Mouse (Mus musculus): ENCODE results near the gene Tnrc18.

The Tnrc18 gene

GRCm38 (mm10) chr5:142810710-142811599, 6.5 kb downstream of the Tnrc18 start:
- no peak for DNase-seq (ENCODE audit: low read depth)

GRCm38 (mm10) chr5:142807661-142808060, 9.8 kb downstream of the Tnrc18 start:
- DNase-seq (ENCODE audit: low read depth) = no peak

GRCm38 (mm10) chr5:142803746-142804145, 13.7 kb downstream of the Tnrc18 start:
- no peak for DNase-seq (ENCODE audit: low read depth)

GRCm38 (mm10) chr5:142802884-142803283, 14.6 kb downstream of the Tnrc18 start:
- DNase-seq (ENCODE audit: low read depth) = no peak

- DNase-seq (ENCODE audit: low read depth) = no peak
These were observed 15.5 kb downstream of the Tnrc18 start for GRCm38 (mm10) chr5:142801977-142802376.

DNA sequence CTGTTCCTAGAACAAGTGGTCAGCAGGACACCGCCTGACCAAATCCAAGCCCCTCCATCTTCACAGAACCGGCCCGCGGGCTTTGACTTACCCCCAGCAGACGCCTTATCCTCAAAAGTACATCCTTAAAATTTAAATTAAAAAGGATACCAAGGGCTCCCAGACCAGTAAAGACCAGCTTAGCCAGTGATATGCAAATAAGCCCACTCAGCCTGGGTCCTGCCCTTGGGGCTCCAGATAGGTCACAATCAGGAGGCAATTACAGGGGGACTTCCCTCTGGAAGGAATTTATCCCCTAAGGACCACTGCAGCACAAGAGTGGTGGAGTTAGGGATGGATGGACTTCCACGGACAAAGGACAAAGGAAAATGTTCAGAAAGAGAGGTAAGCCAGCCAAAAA, 16.8 kb downstream of the Tnrc18 start:
- no peak for DNase-seq (ENCODE audit: low read depth)

- DNase-seq (ENCODE audit: low read depth) = no peak
These were observed 17.3 kb downstream of the Tnrc18 start for GRCm38 (mm10) chr5:142800198-142800597.

DNA sequence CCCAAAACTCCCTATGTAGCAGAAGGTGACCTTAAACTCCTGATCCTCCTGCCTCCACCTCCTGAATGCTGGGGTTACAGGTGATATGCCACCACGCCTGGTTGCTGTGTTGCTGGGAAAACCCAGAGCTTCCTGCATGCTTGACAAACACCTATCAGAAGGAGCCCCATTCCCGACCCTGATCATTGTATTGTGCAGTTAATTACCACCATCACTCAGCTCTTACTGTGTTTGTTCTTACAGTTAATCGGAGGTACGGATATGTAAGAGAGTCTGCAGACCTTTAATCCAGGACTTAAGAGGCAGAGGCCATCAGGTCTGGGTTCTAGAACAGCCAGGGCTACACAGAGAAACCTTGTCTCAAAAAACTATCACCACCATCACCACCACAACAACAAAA, 18.2 kb downstream of the Tnrc18 start:
- DNase-seq (ENCODE audit: low read depth) = no peak

DNA sequence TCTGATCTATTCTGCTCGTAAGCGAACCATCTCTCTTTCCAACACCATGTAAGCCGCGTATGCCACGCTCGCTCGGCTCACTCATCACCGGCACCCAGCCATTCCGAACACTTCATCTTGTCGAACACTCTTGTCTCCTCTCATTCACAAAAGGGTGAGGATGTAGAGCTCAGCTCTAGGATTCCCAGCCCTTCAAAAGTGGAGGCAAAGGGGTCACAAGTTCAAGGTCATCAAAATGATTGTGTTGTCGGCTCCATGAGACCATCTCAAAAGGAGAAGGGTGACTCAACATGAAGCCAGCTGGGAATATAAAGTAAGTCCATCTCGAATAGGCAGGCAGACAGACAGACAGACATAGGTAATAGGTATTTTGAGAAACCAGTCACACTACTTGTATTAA, 19.3 kb downstream of the Tnrc18 start:
- no peak for DNase-seq (ENCODE audit: low read depth)

DNA sequence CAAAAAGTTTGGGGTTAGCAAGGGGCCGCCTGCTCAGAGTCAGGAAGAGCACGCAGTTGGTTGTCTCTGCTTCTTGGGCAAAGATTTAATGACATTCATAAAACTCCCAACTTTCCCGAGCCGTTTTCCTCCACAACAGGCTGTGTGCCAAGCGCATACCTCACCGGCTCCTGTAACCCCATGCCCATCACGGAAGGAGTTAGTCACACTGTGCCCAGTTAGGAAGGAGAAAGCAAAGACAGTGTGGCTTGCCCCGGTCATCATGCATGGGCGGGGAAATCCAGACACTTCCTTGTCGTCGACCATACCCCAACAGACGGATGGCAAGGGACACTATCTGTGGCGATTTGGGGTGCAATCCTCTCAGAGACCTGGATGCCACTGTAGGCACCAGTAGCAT, 19.8 kb downstream of the Tnrc18 start:
- no peak for DNase-seq (ENCODE audit: low read depth)

DNA sequence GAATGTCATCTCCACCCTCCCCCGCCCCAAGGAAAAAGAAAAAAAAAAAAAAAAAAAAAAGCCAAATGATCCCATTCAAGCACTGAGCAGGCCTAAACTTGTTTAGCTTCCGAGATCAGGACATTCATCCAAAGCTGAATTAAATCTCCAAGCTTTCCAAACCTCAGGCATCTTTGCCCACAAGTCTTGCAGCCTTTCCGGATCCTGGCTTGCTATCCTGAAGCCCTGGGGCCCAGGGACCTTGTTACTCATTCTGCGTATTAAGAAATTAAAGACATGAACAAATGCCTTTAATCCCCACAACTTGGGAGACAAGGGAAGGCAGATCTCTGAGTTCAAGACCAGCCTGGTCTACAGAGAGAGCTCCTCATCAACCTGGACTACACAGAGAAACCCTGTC, 20.5 kb downstream of the Tnrc18 start:
- DNase-seq (ENCODE audit: low read depth) = no peak

DNA sequence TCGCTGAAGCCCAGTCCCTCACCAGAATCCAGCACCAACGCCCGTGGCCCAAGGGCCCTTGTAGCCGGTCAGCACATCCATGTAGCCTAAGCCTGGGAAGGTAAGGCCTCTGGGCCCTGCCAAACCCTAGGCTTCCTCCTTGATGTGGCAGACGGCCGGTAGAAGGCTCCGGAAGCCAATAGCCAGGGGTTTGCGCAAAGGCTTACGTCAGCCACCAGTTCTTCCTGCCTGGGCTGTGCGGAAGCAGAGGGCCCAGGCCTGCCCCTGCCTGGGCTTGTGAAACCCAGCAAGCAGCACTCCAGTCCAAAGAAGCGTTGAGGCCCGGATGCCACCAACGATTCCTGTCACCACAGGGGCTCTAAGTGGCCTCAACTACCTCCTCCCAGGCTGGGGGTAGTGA, 22.9 kb downstream of the Tnrc18 start:
- no peak for DNase-seq (ENCODE audit: low read depth)

GRCm38 (mm10) chr5:142794161-142794560, 23.3 kb downstream of the Tnrc18 start:
- DNase-seq (ENCODE audit: low read depth) = no peak

DNA sequence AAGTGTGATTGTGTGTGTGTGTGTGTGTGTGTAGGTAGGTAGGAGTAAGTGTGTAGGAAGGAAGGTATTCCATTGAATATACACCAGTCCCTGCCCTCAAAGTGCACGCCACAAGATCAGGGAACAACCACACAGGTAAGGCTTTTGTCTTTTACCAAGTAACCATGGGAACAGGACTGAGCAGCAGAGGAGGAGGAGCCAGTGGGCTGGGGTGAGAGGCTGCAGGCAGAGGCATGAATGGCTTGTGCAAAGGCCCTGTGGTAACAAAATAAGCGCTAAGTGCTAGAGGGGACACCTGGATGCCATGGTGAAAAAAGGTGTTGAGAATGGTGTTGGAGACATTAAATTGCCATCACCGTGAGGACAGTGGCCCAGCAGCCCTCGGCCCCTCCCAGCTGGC, 24.9 kb downstream of the Tnrc18 start:
- no peak for DNase-seq (ENCODE audit: low read depth)

- DNase-seq (ENCODE audit: low read depth) = no peak
These were observed 29.2 kb downstream of the Tnrc18 start for GRCm38 (mm10) chr5:142788279-142788678.

GRCm38 (mm10) chr5:142787304-142787905, 30.1 kb downstream of the Tnrc18 start:
- no peak for DNase-seq (ENCODE audit: low read depth)

DNA sequence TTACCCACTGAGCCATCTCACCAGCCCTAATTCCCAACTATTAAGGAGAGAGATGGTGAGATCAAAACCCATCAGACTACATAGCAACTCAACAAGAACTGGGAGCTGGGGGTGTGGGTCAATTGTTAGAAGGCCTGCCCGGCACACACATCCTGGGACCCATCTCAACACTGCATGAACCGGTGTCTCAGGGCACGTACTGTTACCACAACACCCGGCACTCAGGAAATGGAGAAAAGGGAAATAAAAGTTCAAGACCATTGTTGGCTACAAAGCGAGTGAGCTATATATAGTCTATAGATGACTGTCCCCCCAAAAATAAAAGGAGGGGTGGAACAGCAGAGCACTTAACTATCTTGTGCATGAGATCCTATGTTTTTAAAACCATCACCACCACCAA, 30.8 kb downstream of the Tnrc18 start:
- no peak for DNase-seq (ENCODE audit: low read depth)

DNA sequence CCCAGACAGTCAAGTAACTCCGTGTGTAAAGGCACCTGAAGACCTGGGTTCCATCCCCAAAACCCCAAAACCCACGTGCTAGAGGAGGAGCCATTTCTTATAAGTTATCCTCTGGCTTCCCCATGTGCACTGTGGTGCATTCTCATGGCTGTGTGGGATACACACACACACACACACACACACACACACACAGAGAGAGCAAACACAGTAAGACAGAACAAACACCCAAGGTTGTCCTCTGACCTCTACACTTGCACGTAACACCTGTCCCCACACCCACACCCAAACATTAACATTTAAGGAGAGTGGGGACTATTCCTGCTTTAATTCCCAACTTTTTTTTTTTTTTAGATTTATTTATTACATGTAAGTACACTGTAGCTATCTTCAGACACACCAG, 31.2 kb downstream of the Tnrc18 start:
- DNase-seq (ENCODE audit: low read depth) = no peak

GRCm38 (mm10) chr5:142783142-142783540, 34.3 kb downstream of the Tnrc18 start:
- DNase-seq (ENCODE audit: low read depth) = no peak

DNA sequence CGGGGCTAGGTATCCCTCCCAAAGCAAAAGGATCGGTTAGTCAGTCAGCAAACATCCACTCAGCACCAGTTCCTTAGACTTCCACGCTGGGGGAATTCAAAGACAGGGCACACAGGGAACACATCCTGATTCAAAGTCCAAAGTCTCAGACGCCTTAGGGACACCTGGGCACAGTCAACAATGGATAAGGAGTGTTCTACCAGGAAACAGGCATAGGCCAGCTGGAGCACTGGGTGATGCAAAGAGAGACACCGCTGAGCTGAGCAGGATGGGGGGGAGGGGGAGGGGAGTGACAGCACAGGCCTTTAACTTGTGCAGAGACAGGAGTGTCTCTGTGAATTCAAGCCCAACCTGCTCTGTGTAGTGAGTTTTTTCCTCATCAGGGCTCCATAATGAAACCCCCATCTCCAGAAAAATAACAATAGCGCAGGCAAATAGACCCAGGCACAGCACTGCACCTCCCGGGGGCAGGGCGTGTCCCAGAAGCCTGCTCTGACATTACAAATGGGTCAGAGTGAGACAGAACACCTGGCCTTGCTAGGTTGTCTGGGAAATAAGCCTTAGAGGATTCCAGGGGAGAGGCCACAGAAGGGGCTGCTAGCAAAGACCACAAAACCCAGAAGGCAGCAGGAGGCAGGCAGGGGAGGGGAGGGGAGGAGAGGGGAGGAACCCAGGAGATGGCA, 34.9 kb downstream of the Tnrc18 start:
- no peak for DNase-seq (ENCODE audit: low read depth)

DNA sequence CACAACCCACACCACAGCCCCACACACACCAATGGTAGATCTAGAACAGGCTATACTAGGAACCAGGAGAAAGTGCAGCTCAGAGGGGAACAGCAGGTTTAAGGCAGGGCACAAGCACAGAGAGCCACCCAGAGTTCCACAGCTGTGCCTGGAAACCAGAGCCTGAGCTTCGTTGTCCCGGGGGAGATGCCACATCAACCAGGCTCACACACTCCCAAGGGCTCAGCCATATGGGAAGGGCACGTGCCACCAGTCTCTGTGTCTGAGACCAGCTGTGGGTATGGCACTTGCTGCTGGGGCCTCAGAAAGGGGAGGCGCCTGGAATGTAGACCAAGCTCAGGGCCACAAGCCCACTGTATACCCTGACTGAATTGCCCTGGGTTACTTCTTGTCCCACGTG, 36.9 kb downstream of the Tnrc18 start:
- DNase-seq (ENCODE audit: low read depth) = no peak

- DNase-seq (ENCODE audit: low read depth) = no peak
These were observed 38.6 kb downstream of the Tnrc18 start for GRCm38 (mm10) chr5:142778871-142779270.

DNA sequence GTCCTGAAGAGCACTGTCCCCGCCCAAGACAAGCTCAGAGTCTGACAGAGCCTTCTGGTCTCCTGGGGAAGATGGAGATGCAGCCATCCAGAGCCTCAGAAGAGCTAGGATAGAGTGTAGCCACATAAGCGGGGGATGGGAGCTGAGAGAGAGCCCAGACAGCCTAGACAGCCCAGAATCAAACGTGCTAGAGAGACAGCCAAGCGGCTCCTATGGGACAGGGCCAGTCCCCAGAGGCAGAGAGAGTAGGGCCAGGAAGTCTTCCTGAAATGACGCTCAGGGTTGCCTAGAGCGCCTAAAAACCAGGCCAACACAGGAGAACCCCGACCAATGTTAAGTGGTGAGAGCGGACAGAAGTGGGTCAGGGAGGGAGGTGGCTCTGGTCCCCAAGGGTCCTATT, 39.3 kb downstream of the Tnrc18 start:
- no peak for DNase-seq (ENCODE audit: low read depth)
